Mouse (Mus musculus) adrenal gland, adult 8-10 months (tissue): ENCODE results near the gene Ppdpf. TPM values are rescaled to one million over a fixed set of nuclear protein-coding genes. Genes with fewer than 3 reads are reported as not detected.
A peak's percentile ranks its signal among the peaks of the same experiment; 100 is the strongest.
"Not testable (repeated sequence)": the region's sequence is repeated elsewhere in the genome, so short reads cannot be mapped to it uniquely, and the experiment has no call there.

Experiments used
- DNase-seq: peaks from one replicate; pipeline ENCODE4 v3.0.0; 2022
- total RNA-seq, 4 experiments: library from RNA; stranded (reverse); gene quantifications; 2 replicates each; pipeline ENCODE4 v1.2.4; 2022

Ppdpf gene
- total RNA-seq, 4 experiments from 2014 or later = 66.8 to 74.0 (median 69.9) TPM

GRCm38 (mm10) chr2:181159771-181160170 is 27.3 kb upstream of the Ppdpf start:
- no peak for DNase-seq

- DNase-seq = no peak
Measured at GRCm38 (mm10) chr2:181160821-181161220, 26.2 kb upstream of the Ppdpf start.

GRCm38 (mm10) chr2:181166469-181166868 is 20.6 kb upstream of the Ppdpf start:
- DNase-seq = no peak

- no peak for DNase-seq
Measured at GRCm38 (mm10) chr2:181174646-181175045, 12.4 kb upstream of the Ppdpf start.

- no peak for DNase-seq
Measured at GRCm38 (mm10) chr2:181178015-181178414, 9.0 kb upstream of the Ppdpf start.

GRCm38 (mm10) chr2:181178471-181178870 is 8.6 kb upstream of the Ppdpf start:
- no peak for DNase-seq

- no peak for DNase-seq
Measured at GRCm38 (mm10) chr2:181180898-181181297, 6.1 kb upstream of the Ppdpf start.

GRCm38 (mm10) chr2:181186635-181187034 is 412 bp upstream of the Ppdpf start:
- peak; percentile 82 for DNase-seq

GRCm38 (mm10) chr2:181188681-181189080 is 1.6 kb downstream of the Ppdpf start:
- DNase-seq = no peak

- no peak for DNase-seq
Measured at GRCm38 (mm10) chr2:181189321-181189720, 2.3 kb downstream of the Ppdpf start.

GRCm38 (mm10) chr2:181191385-181191784 is 4.3 kb downstream of the Ppdpf start:
- not testable (repeated sequence) for DNase-seq

- no peak for DNase-seq
Measured at GRCm38 (mm10) chr2:181191936-181192335, 4.9 kb downstream of the Ppdpf start.

- no peak for DNase-seq
Measured at GRCm38 (mm10) chr2:181193044-181193443, 6.0 kb downstream of the Ppdpf start.

- DNase-seq = no peak
Measured at GRCm38 (mm10) chr2:181196628-181197300, 9.7 kb downstream of the Ppdpf start.

- DNase-seq = no peak
Measured at GRCm38 (mm10) chr2:181201606-181202005, 14.6 kb downstream of the Ppdpf start.

GRCm38 (mm10) chr2:181202422-181202821 is 15.4 kb downstream of the Ppdpf start, which contains the start of gene Ptk6:
Gene Ptk6, minus strand, starts transcription at chr2:181202789.
- no peak for DNase-seq

- no peak for DNase-seq
Measured at GRCm38 (mm10) chr2:181202886-181203285, 15.8 kb downstream of the Ppdpf start.

GRCm38 (mm10) chr2:181205678-181206077 is 18.6 kb downstream of the Ppdpf start:
- no peak for DNase-seq

GRCm38 (mm10) chr2:181206118-181206517 is 19.1 kb downstream of the Ppdpf start:
- no peak for DNase-seq

- no peak for DNase-seq
Measured at GRCm38 (mm10) chr2:181212389-181213020, 25.5 kb downstream of the Ppdpf start.

GRCm38 (mm10) chr2:181213021-181213445 is 26.0 kb downstream of the Ppdpf start, which contains the start of gene Srms:
Gene Srms, minus strand, starts transcription at chr2:181213185.
- DNase-seq = no peak

GRCm38 (mm10) chr2:181216037-181216436 is 29.0 kb downstream of the Ppdpf start:
- no peak for DNase-seq

GRCm38 (mm10) chr2:181218881-181219485 is 31.9 kb downstream of the Ppdpf start:
- DNase-seq = no peak
